Mouse (Mus musculus): ENCODE measurements around the gene Wscd2. TPM values are rescaled to one million over a fixed set of nuclear protein-coding genes. Genes with fewer than 3 reads are reported as not detected.

Gene Wscd2
- total and polyA plus RNA-seq, 3 experiments = 0.38 to 0.51 (median 0.39) TPM

- in situ Hi-C loops (cut with MboI; ENCODE audit: low pct_ligation_motif_present, low pct_unique_long_range_greater_than_20kb, low sequenced_read_pairs) = no loop called here
- TF ChIP-seq JUN (IDR thresholded peaks at IDR 0.05; ENCODE audit: insufficient read depth, low read depth, low read length) = no peak
- no peak for TF ChIP-seq POLR2AphosphoS2 (IDR thresholded peaks at IDR 0.05; ENCODE audit: low read depth, low read length)
- TF ChIP-seq MAZ (IDR thresholded peaks at IDR 0.05; ENCODE audit: low read depth, low read length) = no peak
- TF ChIP-seq IRF4 (IDR thresholded peaks at IDR 0.05; ENCODE audit: low read depth, low read length) = no peak
- no peak for TF ChIP-seq CHD2 (IDR thresholded peaks at IDR 0.05; ENCODE audit: low read length)
- no peak for TF ChIP-seq KAT2A (IDR thresholded peaks at IDR 0.05; ENCODE audit: insufficient replicate concordance, low read length)
- TF ChIP-seq MAFK (IDR thresholded peaks at IDR 0.05; ENCODE audit: insufficient replicate concordance, low read length) = no peak
- no peak for TF ChIP-seq TCF12 (IDR thresholded peaks at IDR 0.05; ENCODE audit: low read depth, low read length)
- TF ChIP-seq ZKSCAN1 (IDR thresholded peaks at IDR 0.05; ENCODE audit: borderline replicate concordance, low read depth, low read length) = no peak
- no peak for TF ChIP-seq HCFC1 (IDR thresholded peaks at IDR 0.05; ENCODE audit: low read depth, low read length)
- TF ChIP-seq PAX5 (IDR thresholded peaks at IDR 0.05; ENCODE audit: low read length) = no peak
- TF ChIP-seq ELF1 (IDR thresholded peaks at IDR 0.05; ENCODE audit: low read depth, low read length) = no peak
- no peak for TF ChIP-seq CHD1 (IDR thresholded peaks at IDR 0.05; ENCODE audit: low read depth, low read length)
- Histone ChIP-seq H3K36me3 (replicated peaks in 1 of 2; ENCODE audit: control insufficient read depth in 1 of 2, insufficient read depth in 1 of 2, low read length in 1 of 2) (no peaks in the 10 kb centered on the region), H3K27ac (ENCODE audit: insufficient read depth, low read depth) (no peak overlapping the region), H3K4me1 (ENCODE audit: control insufficient read depth in 1 of 2, insufficient read depth in 2 of 2) (peaks cover 0 to 6% of the 10 kb centered on the region in 2 experiments; a peak in 1 of 4 replicates), H3K4me3 (replicated peaks in 1 of 3; ENCODE audit: low read depth in 2 of 3, low read length in 2 of 3, poor library complexity in 1 of 3) (no peak overlapping the region), H3K4me2 (ENCODE audit: insufficient read depth, low read depth, poor library complexity, severe bottlenecking) (no peak overlapping the region), H3K79me2 (replicated peaks; ENCODE audit: control insufficient read depth, extremely low read depth, insufficient read depth, poor library complexity, severe bottlenecking) (no peaks in the 10 kb centered on the region), H3K9me3 (replicated peaks; ENCODE audit: low read length) (no peaks in the 10 kb centered on the region), H3K27me3 (replicated peaks) (peaks cover 93% of the 10 kb centered on the region), H3K9ac (ENCODE audit: insufficient read depth, low read depth) (no peak overlapping the region)
- no peak for DNase-seq (ENCODE audit: extremely low read depth)
- dilution Hi-C loops (cut with MboI; ENCODE audit: extremely low pct_ligation_motif_present, extremely low pct_unique_long_range_greater_than_20kb, low sequenced_read_pairs) = no loop called here
These were observed 143.0 kb downstream of the Wscd2 start for GRCm38 (mm10) chr5:113633037-113633714.

- H3K79me2 ChIP-seq (replicated peaks; ENCODE audit: control insufficient read depth, extremely low read depth, insufficient read depth, poor library complexity, severe bottlenecking) = no peaks in the 10 kb centered on the region
- H3K4me1 ChIP-seq (ENCODE audit: control insufficient read depth in 1 of 2, insufficient read depth in 2 of 2) = 0 out of 4 replicates have a peak, but pooled peaks cover 0 to 3% of the 10 kb centered on the region in 2 experiments
- H3K4me3 ChIP-seq (replicated peaks in 1 of 3; ENCODE audit: low read depth in 2 of 3, low read length in 2 of 3, poor library complexity in 1 of 3) = no peak overlapping the region
- TF ChIP-seq KAT2A (IDR thresholded peaks at IDR 0.05; ENCODE audit: insufficient replicate concordance, low read length) (no peak), POLR2A (IDR thresholded peaks at IDR 0.05; ENCODE audit: low read depth, low read length) (no peak)
- H3K36me3 ChIP-seq (replicated peaks in 1 of 2; ENCODE audit: control insufficient read depth in 1 of 2, insufficient read depth in 1 of 2, low read length in 1 of 2) = no peaks in the 10 kb centered on the region
- H3K9me3 ChIP-seq (replicated peaks; ENCODE audit: low read length) = no peaks in the 10 kb centered on the region
- H3K27ac ChIP-seq (ENCODE audit: insufficient read depth, low read depth) = no peak overlapping the region
- H3K27me3 ChIP-seq (replicated peaks) = peaks cover 93% of the 10 kb centered on the region
- in situ Hi-C loops (cut with MboI; ENCODE audit: low pct_ligation_motif_present, low pct_unique_long_range_greater_than_20kb, low sequenced_read_pairs) = no loop called here
- no peak overlapping the region for H3K9ac ChIP-seq (ENCODE audit: insufficient read depth, low read depth)
- dilution Hi-C loops (cut with MboI; ENCODE audit: extremely low pct_ligation_motif_present, extremely low pct_unique_long_range_greater_than_20kb, low sequenced_read_pairs) = no loop called here
- no peak overlapping the region for H3K4me2 ChIP-seq (ENCODE audit: insufficient read depth, low read depth, poor library complexity, severe bottlenecking)
- no peak for DNase-seq (ENCODE audit: extremely low read depth)
These were observed 144.0 kb downstream of the Wscd2 start for GRCm38 (mm10) chr5:113634024-113634651.

All from CH12.LX (cell line).